In genomic region chr4:109417998-109418397, GRCm38 (mm10) we compare ENCODE assay signal across 15 mouse cellular contexts.
"Had no signal": no experiment of that assay in that cellular context is flagged by ENCODE, and none has a peak within 500 bp of the region (broad histone marks: within the 10 kb centered on the region; RNA-seq: fewer than 3 reads in every experiment).

No protein-coding gene starts in this region.

- ATAC-seq: hindbrain, embryonic 16.5 days; inflammation-experienced regulatory T-cells, adult 6 months; intestine, embryonic 15.5 days; intestine, postnatal 0 days had no signal

- DNase-seq: gastrocnemius, postnatal 14 days; gastrocnemius, postnatal 36 days; heart, adult 18-20 months; heart, postnatal 10 days; heart, postnatal 4 days; kidney, adult 18-20 months; kidney, adult 8-10 months; kidney, postnatal 10 days; kidney, postnatal 25 days; kidney, postnatal 4 days; liver had no signal
